Mouse (Mus musculus): ENCODE data around the gene Krcc1. TPM values are rescaled to one million over a fixed set of nuclear protein-coding genes. Genes with fewer than 3 reads are reported as not detected.

Krcc1 gene
- polyA plus RNA-seq, 1 experiment from 2014 or later = 38.5 TPM

GRCm38 (mm10) chr6:71332236-71332965 is 60.9 kb downstream of the Krcc1 start:
- Histone ChIP-seq H3K36me3 (ENCODE audit: control insufficient read depth, insufficient read depth, low read length) (no peaks in the 10 kb centered on the region), H3K9ac (ENCODE audit: low read depth, low read length) (no peak overlapping the region), H3K27ac (ENCODE audit: low read depth, low read length) (no peak overlapping the region), H3K4me1 (replicated peaks; ENCODE audit: control insufficient read depth, insufficient read depth, low read length) (no peaks in the 10 kb centered on the region), H3K27me3 (ENCODE audit: control insufficient read depth, insufficient read depth, low read length) (no peaks in the 10 kb centered on the region), H3K9me3 (ENCODE audit: control insufficient read depth, low read length) (no peaks in the 10 kb centered on the region), H3K4me3 (ENCODE audit: low read depth, low read length) (no peak overlapping the region), H3K4me2 (replicated peaks; ENCODE audit: low read depth, low read length) (no peak overlapping the region)
- ATAC-seq (ENCODE audit: low FRiP score) (no peak), DNase-seq (ENCODE audit: low spot score) (no peak)
- 90% methylated on average over 11 of the region's 11 CpGs for WGBS

DNA sequence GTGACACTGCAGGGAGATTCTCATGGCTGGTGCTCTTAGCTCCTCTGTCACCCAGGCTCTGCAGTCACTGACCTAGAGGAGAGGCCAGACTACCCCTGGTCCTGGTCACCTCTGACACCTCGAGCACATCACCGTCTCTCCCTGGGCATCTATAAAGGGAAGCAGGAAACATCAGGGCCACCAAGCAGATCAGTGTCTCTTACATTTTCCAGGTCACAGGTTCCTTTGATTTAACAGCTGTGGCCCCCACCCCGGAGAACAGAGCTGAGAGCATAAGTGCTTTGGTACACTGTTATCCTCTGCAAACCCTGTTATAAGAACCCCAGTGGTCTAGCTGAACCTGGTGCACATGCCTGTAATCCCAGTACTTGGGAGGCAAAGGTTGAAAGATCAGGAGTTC is 61.6 kb downstream of the Krcc1 start:
- Histone ChIP-seq H3K4me3 (ENCODE audit: low read depth, low read length) (no peak overlapping the region), H3K27me3 (ENCODE audit: control insufficient read depth, insufficient read depth, low read length) (no peaks in the 10 kb centered on the region), H3K9ac (ENCODE audit: low read depth, low read length) (no peak overlapping the region), H3K9me3 (ENCODE audit: control insufficient read depth, low read length) (no peaks in the 10 kb centered on the region), H3K36me3 (ENCODE audit: control insufficient read depth, insufficient read depth, low read length) (no peaks in the 10 kb centered on the region), H3K27ac (ENCODE audit: low read depth, low read length) (no peak overlapping the region), H3K4me2 (replicated peaks; ENCODE audit: low read depth, low read length) (no peak overlapping the region), H3K4me1 (replicated peaks; ENCODE audit: control insufficient read depth, insufficient read depth, low read length) (no peaks in the 10 kb centered on the region)
- DNase-seq (ENCODE audit: low spot score) (no peak), ATAC-seq (ENCODE audit: low FRiP score) (no peak)
- 74% methylated on average over 3 of the region's 3 CpGs for WGBS

DNA sequence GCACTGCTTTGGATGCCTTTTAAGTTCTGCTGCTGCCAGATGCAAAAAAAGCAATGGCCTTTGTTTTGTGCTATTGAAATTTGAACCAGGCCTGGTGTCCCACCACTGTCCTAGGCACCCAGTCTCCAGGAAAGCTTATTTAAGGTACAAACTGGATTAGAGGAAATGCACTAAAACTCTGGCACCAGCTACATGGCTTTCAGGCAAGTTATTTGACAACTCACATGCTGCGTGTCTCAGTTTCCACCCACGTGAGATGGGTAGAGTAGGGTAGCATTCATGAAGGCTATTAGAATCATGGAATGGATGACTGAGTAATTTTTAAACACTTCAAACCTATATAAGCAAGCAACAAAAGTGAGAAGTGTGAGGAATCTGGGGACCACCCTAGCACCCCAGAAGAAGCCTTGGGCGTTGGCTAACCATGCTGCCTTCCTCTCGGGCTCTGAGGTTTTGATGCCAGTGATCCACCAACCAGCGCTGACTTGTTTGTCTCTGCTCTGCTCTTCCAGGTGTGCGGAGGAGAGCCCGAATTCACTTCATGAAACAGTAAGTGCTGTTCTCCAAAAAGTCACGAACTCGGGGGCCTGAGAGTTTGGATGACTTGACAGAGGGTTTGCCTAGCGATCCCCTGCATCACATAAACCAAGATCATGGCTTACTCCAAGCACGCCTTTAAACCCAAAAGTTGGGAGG is 62.2 kb downstream of the Krcc1 start:
- Histone ChIP-seq H3K27ac (ENCODE audit: low read depth, low read length) (no peak overlapping the region), H3K9ac (ENCODE audit: low read depth, low read length) (no peak overlapping the region), H3K4me2 (replicated peaks; ENCODE audit: low read depth, low read length) (no peak overlapping the region), H3K27me3 (ENCODE audit: control insufficient read depth, insufficient read depth, low read length) (no peaks in the 10 kb centered on the region), H3K4me3 (ENCODE audit: low read depth, low read length) (no peak overlapping the region), H3K4me1 (replicated peaks; ENCODE audit: control insufficient read depth, insufficient read depth, low read length) (no peaks in the 10 kb centered on the region), H3K9me3 (ENCODE audit: control insufficient read depth, low read length) (no peaks in the 10 kb centered on the region), H3K36me3 (ENCODE audit: control insufficient read depth, insufficient read depth, low read length) (no peaks in the 10 kb centered on the region)
- no peak for ATAC-seq (ENCODE audit: low FRiP score)
- no peak for DNase-seq (ENCODE audit: low spot score)
- WGBS = 89% methylated on average over 11 of the region's 11 CpGs

Other genes starting within 250 kb of the Krcc1 start
- 6.5 and 6.7 TPM in 2 replicates for gene Thnsl2, start 127.2 kb upstream of the Krcc1 start, polyA plus RNA-seq (2014; fragmentation: Nextera tagmentation; extraction: Ambion mirVana)
- not detected in 2 replicates for gene Fabp1, start 71.8 kb upstream of the Krcc1 start, polyA plus RNA-seq (2014; fragmentation: Nextera tagmentation; extraction: Ambion mirVana)
- gene Smyd1, start 50.6 kb downstream of the Krcc1 start, polyA plus RNA-seq (2014; fragmentation: Nextera tagmentation; extraction: Ambion mirVana) = 0.76 and 0.88 TPM in 2 replicates
- not detected in 2 replicates for gene Cd8b1, start 51.1 kb downstream of the Krcc1 start, polyA plus RNA-seq (2014; fragmentation: Nextera tagmentation; extraction: Ambion mirVana)
- gene Cd8a, start 101.8 kb downstream of the Krcc1 start, polyA plus RNA-seq (2014; fragmentation: Nextera tagmentation; extraction: Ambion mirVana) = 0.07 TPM in 1 of 2 replicates, not detected in the other
- 7.1 and 10.6 TPM in 2 replicates for gene Rmnd5a, start 169.0 kb downstream of the Krcc1 start, polyA plus RNA-seq (2014; fragmentation: Nextera tagmentation; extraction: Ambion mirVana)
- 18.8 and 19.5 TPM in 2 replicates for gene Rnf103, start 222.2 kb downstream of the Krcc1 start, polyA plus RNA-seq (2014; fragmentation: Nextera tagmentation; extraction: Ambion mirVana)

Measured in hindbrain, embryonic 11.5 days (tissue).